13 mouse cellular contexts compared by ENCODE assay signal in genomic region chr4:46545498-46545897, GRCm38 (mm10). TPM values are rescaled to one million over a fixed set of nuclear protein-coding genes. Genes with fewer than 3 reads are reported as not detected.
A peak's percentile ranks its signal among the peaks of the same experiment; 100 is the strongest.
DNase-seq lines count a peak whose midpoint lies in the region; ATAC-seq and TF ChIP-seq lines count a peak whose summit lies in the region.
"Had no signal": no experiment of that assay in that cellular context is flagged by ENCODE, and none has a peak within 500 bp of the region (broad histone marks: within the 10 kb centered on the region; RNA-seq: fewer than 3 reads in every experiment).

No protein-coding gene starts in this region.

- H3K4me3 ChIP-seq in E14TG2a.4 (replicated peaks; ENCODE audit: low read length) (peak overlapping the region; percentile 26; the same call in 1 of the 2 replicates), ES-E14 (ENCODE audit: insufficient read depth in 1 of 2, low read depth in 1 of 2, low read length in 2 of 2, poor library complexity in 1 of 2, severe bottlenecking in 1 of 2) (no peak overlapping the region)
- H3K4me3 ChIP-seq in intestine, postnatal 0 days (ENCODE audit: low read depth, low read length): no peak overlapping the region
- no peak overlapping the region for H3K4me3 ChIP-seq in lung, embryonic 14.5 days (ENCODE audit: low read depth, low read length)
- H3K4me3 ChIP-seq in hindbrain, postnatal 0 days (ENCODE audit: low read length): no peak overlapping the region
- H3K4me3 ChIP-seq: forebrain, embryonic 12.5 days had no signal

- H3K4me1 ChIP-seq in E14TG2a.4 (replicated peaks; ENCODE audit: low read depth, low read length): peaks cover 42% of the 10 kb centered on the region
- peaks cover 0 to 8% of the 10 kb centered on the region in 2 experiments; a peak in 1 of 4 replicates for H3K4me1 ChIP-seq in ES-E14 (ENCODE audit: control insufficient read depth in 2 of 2, insufficient read depth in 2 of 2, low read length in 2 of 2, poor library complexity in 1 of 2)
- no peaks in the 10 kb centered on the region for H3K4me1 ChIP-seq in intestine, postnatal 0 days (replicated peaks; ENCODE audit: control insufficient read depth, insufficient read depth, low read length)
- no peaks in the 10 kb centered on the region for H3K4me1 ChIP-seq in lung, embryonic 14.5 days (ENCODE audit: insufficient read depth)
- no peaks in the 10 kb centered on the region for H3K4me1 ChIP-seq in hindbrain, postnatal 0 days (ENCODE audit: insufficient read depth, low read length)

- no peak for TF ChIP-seq CTCF in E14TG2a.4 (conservative IDR thresholded peaks at IDR 0.05; ENCODE audit: low read length)
- TF ChIP-seq CTCF in intestine, postnatal 0 days (IDR thresholded peaks at IDR 0.05; ENCODE audit: low read depth): peak; percentile 64
- peak; percentile 20; the same call in 1 of the 2 replicates for TF ChIP-seq CTCF in lung, embryonic 14.5 days (IDR thresholded peaks at IDR 0.05; ENCODE audit: low read depth)
- TF ChIP-seq CTCF in hindbrain, postnatal 0 days (IDR thresholded peaks at IDR 0.05; ENCODE audit: low read depth): no peak

- peak; percentile 19 for DNase-seq in ES-E14 (ENCODE audit: low read depth, low spot score)
- peak; percentile 47 for DNase-seq in lung, embryonic 14.5 days
- no peak for DNase-seq in embryo, embryonic 11 days
- DNase-seq in adrenal gland, postnatal 14 days: no peak
- no peak for DNase-seq in hindbrain, postnatal 0 days (ENCODE audit: low spot score)
- DNase-seq: adrenal gland, postnatal 36 days; heart, adult 11 months; right cerebral cortex, adult 18-20 months; thymus, postnatal 14 days had no signal

- H3K27ac ChIP-seq in ES-E14 (ENCODE audit: insufficient read depth, low read depth, low read length, poor library complexity, severe bottlenecking): no peak overlapping the region
- H3K27ac ChIP-seq in intestine, postnatal 0 days (ENCODE audit: low read depth, low read length): no peak overlapping the region
- H3K27ac ChIP-seq in lung, embryonic 14.5 days (ENCODE audit: low read depth): no peak overlapping the region
- H3K27ac ChIP-seq in hindbrain, postnatal 0 days: no peak overlapping the region
- H3K27ac ChIP-seq: forebrain, embryonic 12.5 days had no signal

- peak; percentile 69 for ATAC-seq in intestine, postnatal 0 days
- ATAC-seq in lung, embryonic 14.5 days (ENCODE audit: insufficient read depth): no peak
- ATAC-seq in hindbrain, postnatal 0 days: no peak

- in situ Hi-C loops in ES-E14 (cut with MboI; ENCODE audit: low sequenced_read_pairs in 2 of 2, unreplicated experiment in 2 of 2): no loop called here

- no peak overlapping the region for H3K9ac ChIP-seq in ES-E14 (ENCODE audit: insufficient read depth, low read depth, low read length, poor library complexity, severe bottlenecking)
- H3K9ac ChIP-seq in intestine, postnatal 0 days (ENCODE audit: low read depth, low read length): no peak overlapping the region
- H3K9ac ChIP-seq in lung, embryonic 14.5 days: no peak overlapping the region
- no peak overlapping the region for H3K9ac ChIP-seq in hindbrain, postnatal 0 days (replicated peaks; ENCODE audit: low read length)
- H3K9ac ChIP-seq: forebrain, embryonic 12.5 days had no signal

- no peak overlapping the region for H3K4me2 ChIP-seq in intestine, postnatal 0 days (replicated peaks; ENCODE audit: low read depth)
- no peak overlapping the region for H3K4me2 ChIP-seq in lung, embryonic 14.5 days
- H3K4me2 ChIP-seq in hindbrain, postnatal 0 days (ENCODE audit: low read depth, low read length): no peak overlapping the region
- H3K4me2 ChIP-seq: forebrain, embryonic 12.5 days had no signal

- H3K36me3 ChIP-seq in E14TG2a.4 (ENCODE audit: insufficient read depth, low read length) (no peaks in the 10 kb centered on the region), ES-E14 (ENCODE audit: control insufficient read depth, insufficient read depth, low read length, poor library complexity, severe bottlenecking) (no peaks in the 10 kb centered on the region)
- H3K36me3 ChIP-seq in intestine, postnatal 0 days (ENCODE audit: control insufficient read depth, insufficient read depth): peaks cover 48% of the 10 kb centered on the region
- no peaks in the 10 kb centered on the region for H3K36me3 ChIP-seq in lung, embryonic 14.5 days (ENCODE audit: insufficient read depth)
- H3K36me3 ChIP-seq in hindbrain, postnatal 0 days (ENCODE audit: insufficient read depth, low read length): peaks cover 2% of the 10 kb centered on the region; the same call in 1 of the 2 replicates
- H3K36me3 ChIP-seq: forebrain, embryonic 12.5 days had no signal

- 10% methylated on average over 9 of the region's 9 CpGs for WGBS in intestine, postnatal 0 days
- WGBS in lung, embryonic 14.5 days: 13% methylated on average over 9 of the region's 9 CpGs
- 14% methylated on average over 9 of the region's 9 CpGs for WGBS in hindbrain, postnatal 0 days

- peaks cover 16% of the 10 kb centered on the region for H3K27me3 ChIP-seq in E14TG2a.4 (ENCODE audit: insufficient read depth, low read length)
- H3K27me3 ChIP-seq in intestine, postnatal 0 days (replicated peaks; ENCODE audit: control insufficient read depth, insufficient read depth, low read length): no peaks in the 10 kb centered on the region
- H3K27me3 ChIP-seq in lung, embryonic 14.5 days (ENCODE audit: insufficient read depth, low read length): no peaks in the 10 kb centered on the region
- H3K27me3 ChIP-seq in hindbrain, postnatal 0 days (ENCODE audit: insufficient read depth, low read length): no peaks in the 10 kb centered on the region

- no peaks in the 10 kb centered on the region for H3K9me3 ChIP-seq in E14TG2a.4 (ENCODE audit: low read length)
- H3K9me3 ChIP-seq in ES-E14 (ENCODE audit: control insufficient read depth, insufficient read depth, low read depth, low read length): no peaks in the 10 kb centered on the region
- no peaks in the 10 kb centered on the region for H3K9me3 ChIP-seq in intestine, postnatal 0 days (ENCODE audit: control insufficient read depth)
- H3K9me3 ChIP-seq in lung, embryonic 14.5 days (ENCODE audit: low read depth, low read length): no peaks in the 10 kb centered on the region
- H3K9me3 ChIP-seq in hindbrain, postnatal 0 days (ENCODE audit: low read length): no peaks in the 10 kb centered on the region
- H3K9me3 ChIP-seq: forebrain, embryonic 12.5 days; G1E had no signal

TF ChIP-seq in ES-E14, 5 proteins besides CTCF, POLR2A, EP300 and RAD21:
- TF ChIP-seq ZC3H11A (IDR thresholded peaks at IDR 0.05; ENCODE audit: borderline replicate concordance, low read depth, low read length) (no peak), MAFK (IDR thresholded peaks at IDR 0.05; ENCODE audit: insufficient read depth, low read depth, low read length) (no peak), ZNF384 (IDR thresholded peaks at IDR 0.05; ENCODE audit: low read depth, low read length) (no peak), CHD2 (IDR thresholded peaks at IDR 0.05; ENCODE audit: low read depth, low read length) (no peak), HCFC1 (IDR thresholded peaks at IDR 0.05; ENCODE audit: borderline replicate concordance, insufficient read depth, low read length) (no peak)
TF ChIP-seq in ES-E14: peak in this region for 0.

RNA-seq across cellular contexts. Expression of gene Trim14, which starts 9.6 kb away (rescaled TPM):
- 0.58 and 1.2 TPM in 2 replicates for total RNA-seq in ES-E14 (2012; rRNA removed)
- 14.1 and 15.7 TPM in 2 replicates for polyA plus RNA-seq in intestine, postnatal 0 days (2015; fragmentation: Nextera tagmentation; extraction: Ambion mirVana)
- 1.7 and 3.1 TPM in 2 replicates for polyA plus RNA-seq in lung, embryonic 14.5 days (2014; fragmentation: Nextera tagmentation; extraction: Ambion mirVana)
- 7.7 and 8.0 TPM in 2 replicates for total RNA-seq in adrenal gland, postnatal 14 days (2021)
- 1.5 and 3.0 TPM in 2 replicates for total RNA-seq in hindbrain, postnatal 0 days (2014; rRNA removed)
- polyA plus RNA-seq in hindbrain, postnatal 0 days (2015; fragmentation: Nextera tagmentation; extraction: Ambion mirVana): 1.2 and 1.7 TPM in 2 replicates

RNA-seq across cellular contexts. Expression of gene Nans, which starts 56.5 kb away (rescaled TPM):
- total RNA-seq in ES-E14 (2012; rRNA removed): 56.4 and 75.4 TPM in 2 replicates
- 67.4 and 81.3 TPM in 2 replicates for polyA plus RNA-seq in intestine, postnatal 0 days (2015; fragmentation: Nextera tagmentation; extraction: Ambion mirVana)
- polyA plus RNA-seq in lung, embryonic 14.5 days (2014; fragmentation: Nextera tagmentation; extraction: Ambion mirVana): 75.8 and 77.9 TPM in 2 replicates
- 31.5 and 43.4 TPM in 2 replicates for total RNA-seq in adrenal gland, postnatal 14 days (2021)
- total RNA-seq in hindbrain, postnatal 0 days (2014; rRNA removed): 80.2 and 85.9 TPM in 2 replicates
- 57.6 and 60.4 TPM in 2 replicates for polyA plus RNA-seq in hindbrain, postnatal 0 days (2015; fragmentation: Nextera tagmentation; extraction: Ambion mirVana)

RNA-seq across cellular contexts. Expression of gene Coro2a, which starts 56.5 kb away (rescaled TPM):
- 1.6 and 2.5 TPM in 2 replicates for total RNA-seq in ES-E14 (2012; rRNA removed)
- 53.0 and 59.7 TPM in 2 replicates for polyA plus RNA-seq in intestine, postnatal 0 days (2015; fragmentation: Nextera tagmentation; extraction: Ambion mirVana)
- 2.6 and 3.3 TPM in 2 replicates for polyA plus RNA-seq in lung, embryonic 14.5 days (2014; fragmentation: Nextera tagmentation; extraction: Ambion mirVana)
- 3.3 and 5.3 TPM in 2 replicates for total RNA-seq in adrenal gland, postnatal 14 days (2021)
- 24.5 and 26.7 TPM in 2 replicates for total RNA-seq in hindbrain, postnatal 0 days (2014; rRNA removed)
- polyA plus RNA-seq in hindbrain, postnatal 0 days (2015; fragmentation: Nextera tagmentation; extraction: Ambion mirVana): 5.9 and 6.2 TPM in 2 replicates

Comparison
In these comparisons a context has a peak if more than half of its experiments do, and no peak if none do; other contexts are left out.
1. CTCF ChIP-seq: peak in intestine, postnatal 0 days (single experiment) and lung, embryonic 14.5 days (single experiment); none in E14TG2a.4 (single experiment) and hindbrain, postnatal 0 days (single experiment).
2. DNase-seq: peak in ES-E14 (single experiment) and lung, embryonic 14.5 days (single experiment); none in embryo, embryonic 11 days (single experiment), adrenal gland, postnatal 14 days (single experiment) and hindbrain, postnatal 0 days (single experiment).